Mouse (Mus musculus): ENCODE data around the gene Pla2g12b. TPM values are rescaled to one million over a fixed set of nuclear protein-coding genes. Genes with fewer than 3 reads are reported as not detected.

Pla2g12b gene
- polyA plus RNA-seq, 1 experiment from 2014 or later, result not detected

GRCm38 (mm10) chr10:59459767-59460166 lies 56.3 kb downstream of the Pla2g12b start:
- ATAC-seq (ENCODE audit: low read depth) (no peak), DNase-seq (ENCODE audit: low spot score) (no peak)
- Histone ChIP-seq H3K27me3 (replicated peaks; ENCODE audit: control insufficient read depth, insufficient read depth, low read length) (no peaks in the 10 kb centered on the region), H3K4me3 (ENCODE audit: low read depth, low read length) (no peak overlapping the region), H3K36me3 (ENCODE audit: control insufficient read depth, insufficient read depth, low read length) (0 out of 2 replicates have a peak, but pooled peaks cover 5% of the 10 kb centered on the region), H3K4me1 (ENCODE audit: control insufficient read depth, insufficient read depth, low read length) (no peaks in the 10 kb centered on the region), H3K9ac (ENCODE audit: low read depth, low read length) (no peak overlapping the region), H3K27ac (replicated peaks; ENCODE audit: low read depth, low read length) (no peak overlapping the region), H3K9me3 (ENCODE audit: control insufficient read depth, low read length) (no peaks in the 10 kb centered on the region), H3K4me2 (ENCODE audit: low read depth, low read length) (no peak overlapping the region)
- WGBS, result 88% methylated on average over 12 of the region's 12 CpGs

GRCm38 (mm10) chr10:59462307-59462706 lies 58.8 kb downstream of the Pla2g12b start:
- no peaks in the 10 kb centered on the region; the same call in 1 of the 2 replicates for H3K4me1 ChIP-seq (ENCODE audit: control insufficient read depth, insufficient read depth, low read length)
- H3K27ac ChIP-seq (replicated peaks; ENCODE audit: low read depth, low read length), result peak overlapping the region; percentile 59; the same call in 1 of the 2 replicates
- no peak overlapping the region for H3K4me2 ChIP-seq (ENCODE audit: low read depth, low read length)
- 0 out of 2 replicates have a peak, but pooled peaks have one; percentile 41 for ATAC-seq (ENCODE audit: low read depth)
- DNase-seq (ENCODE audit: low spot score), result peak; percentile 45
- H3K9me3 ChIP-seq (ENCODE audit: control insufficient read depth, low read length), result no peaks in the 10 kb centered on the region
- no peak overlapping the region for H3K9ac ChIP-seq (ENCODE audit: low read depth, low read length)
- no peak overlapping the region for H3K4me3 ChIP-seq (ENCODE audit: low read depth, low read length)
- peaks cover 1% of the 10 kb centered on the region; the same call in 1 of the 2 replicates for H3K36me3 ChIP-seq (ENCODE audit: control insufficient read depth, insufficient read depth, low read length)
- no peaks in the 10 kb centered on the region for H3K27me3 ChIP-seq (replicated peaks; ENCODE audit: control insufficient read depth, insufficient read depth, low read length)
- 65% methylated on average over 6 of the region's 6 CpGs for WGBS

- Histone ChIP-seq H3K27ac (replicated peaks; ENCODE audit: low read depth, low read length) (no peak overlapping the region), H3K36me3 (ENCODE audit: control insufficient read depth, insufficient read depth, low read length) (peaks cover 3% of the 10 kb centered on the region; the same call in 1 of the 2 replicates), H3K4me1 (ENCODE audit: control insufficient read depth, insufficient read depth, low read length) (no peaks in the 10 kb centered on the region; the same call in 1 of the 2 replicates), H3K4me3 (ENCODE audit: low read depth, low read length) (no peak overlapping the region), H3K9me3 (ENCODE audit: control insufficient read depth, low read length) (no peaks in the 10 kb centered on the region), H3K9ac (ENCODE audit: low read depth, low read length) (no peak overlapping the region), H3K4me2 (ENCODE audit: low read depth, low read length) (no peak overlapping the region), H3K27me3 (replicated peaks; ENCODE audit: control insufficient read depth, insufficient read depth, low read length) (no peaks in the 10 kb centered on the region)
- WGBS, result 75% methylated on average over 3 of the region's 3 CpGs
- DNase-seq (ENCODE audit: low spot score) (no peak), ATAC-seq (ENCODE audit: low read depth) (no peak)
These were observed 62.1 kb downstream of the Pla2g12b start for GRCm38 (mm10) chr10:59465546-59465945.

GRCm38 (mm10) chr10:59466626-59467025 lies 63.2 kb downstream of the Pla2g12b start:
- DNase-seq (ENCODE audit: low spot score), result no peak
- H3K27me3 ChIP-seq (replicated peaks; ENCODE audit: control insufficient read depth, insufficient read depth, low read length), result no peaks in the 10 kb centered on the region
- H3K36me3 ChIP-seq (ENCODE audit: control insufficient read depth, insufficient read depth, low read length), result peaks cover 3% of the 10 kb centered on the region; the same call in 1 of the 2 replicates
- no peak overlapping the region for H3K27ac ChIP-seq (replicated peaks; ENCODE audit: low read depth, low read length)
- no peaks in the 10 kb centered on the region for H3K9me3 ChIP-seq (ENCODE audit: control insufficient read depth, low read length)
- H3K4me3 ChIP-seq (ENCODE audit: low read depth, low read length), result no peak overlapping the region
- no peak overlapping the region for H3K4me2 ChIP-seq (ENCODE audit: low read depth, low read length)
- 54% methylated on average over 4 of the region's 4 CpGs for WGBS
- H3K9ac ChIP-seq (ENCODE audit: low read depth, low read length), result no peak overlapping the region
- no peaks in the 10 kb centered on the region; the same call in 1 of the 2 replicates for H3K4me1 ChIP-seq (ENCODE audit: control insufficient read depth, insufficient read depth, low read length)
- ATAC-seq (ENCODE audit: low read depth), result no peak

GRCm38 (mm10) chr10:59467297-59467696 lies 63.8 kb downstream of the Pla2g12b start:
- Histone ChIP-seq H3K9me3 (ENCODE audit: control insufficient read depth, low read length) (no peaks in the 10 kb centered on the region), H3K27ac (replicated peaks; ENCODE audit: low read depth, low read length) (no peak overlapping the region), H3K36me3 (ENCODE audit: control insufficient read depth, insufficient read depth, low read length) (peaks cover 3% of the 10 kb centered on the region; the same call in 1 of the 2 replicates), H3K9ac (ENCODE audit: low read depth, low read length) (no peak overlapping the region), H3K4me3 (ENCODE audit: low read depth, low read length) (no peak overlapping the region), H3K27me3 (replicated peaks; ENCODE audit: control insufficient read depth, insufficient read depth, low read length) (no peaks in the 10 kb centered on the region), H3K4me2 (ENCODE audit: low read depth, low read length) (no peak overlapping the region), H3K4me1 (ENCODE audit: control insufficient read depth, insufficient read depth, low read length) (no peaks in the 10 kb centered on the region; the same call in 1 of the 2 replicates)
- ATAC-seq (ENCODE audit: low read depth) (no peak), DNase-seq (ENCODE audit: low spot score) (no peak)
- WGBS, result 85% methylated on average over 12 of the region's 12 CpGs

GRCm38 (mm10) chr10:59470451-59470850 lies 67.0 kb downstream of the Pla2g12b start:
- DNase-seq (ENCODE audit: low spot score), result no peak
- H3K27me3 ChIP-seq (replicated peaks; ENCODE audit: control insufficient read depth, insufficient read depth, low read length), result no peaks in the 10 kb centered on the region
- H3K4me1 ChIP-seq (ENCODE audit: control insufficient read depth, insufficient read depth, low read length), result no peaks in the 10 kb centered on the region; the same call in 1 of the 2 replicates
- no peaks in the 10 kb centered on the region for H3K9me3 ChIP-seq (ENCODE audit: control insufficient read depth, low read length)
- H3K4me2 ChIP-seq (ENCODE audit: low read depth, low read length), result no peak overlapping the region
- 44% methylated on average over 5 of the region's 5 CpGs for WGBS
- no peak overlapping the region for H3K9ac ChIP-seq (ENCODE audit: low read depth, low read length)
- no peak overlapping the region for H3K27ac ChIP-seq (replicated peaks; ENCODE audit: low read depth, low read length)
- peaks cover 3% of the 10 kb centered on the region; the same call in 1 of the 2 replicates for H3K36me3 ChIP-seq (ENCODE audit: control insufficient read depth, insufficient read depth, low read length)
- ATAC-seq (ENCODE audit: low read depth), result no peak
- H3K4me3 ChIP-seq (ENCODE audit: low read depth, low read length), result no peak overlapping the region

Other genes with a start within 250 kb of the Pla2g12b start
- 40.5 and 47.1 TPM in 2 replicates for gene Sept10, start 181.8 kb upstream of the Pla2g12b start, polyA plus RNA-seq (2014; fragmentation: Nextera tagmentation; extraction: Ambion mirVana)
- gene Sowahc, start 181.7 kb upstream of the Pla2g12b start, polyA plus RNA-seq (2014; fragmentation: Nextera tagmentation; extraction: Ambion mirVana), result 9.1 and 10.0 TPM in 2 replicates
- 120 and 121 TPM in 2 replicates for gene P4ha1, start 80.4 kb upstream of the Pla2g12b start, polyA plus RNA-seq (2014; fragmentation: Nextera tagmentation; extraction: Ambion mirVana)
- 16.1 TPM in 1 of 2 replicates, not detected in the other for gene Gm10273, start 8.0 kb upstream of the Pla2g12b start, polyA plus RNA-seq (2014; fragmentation: Nextera tagmentation; extraction: Ambion mirVana)
- 0.64 and 0.70 TPM in 2 replicates for gene Oit3, start 38.1 kb downstream of the Pla2g12b start, polyA plus RNA-seq (2014; fragmentation: Nextera tagmentation; extraction: Ambion mirVana)
- gene Gm10322, start 212.4 kb downstream of the Pla2g12b start, polyA plus RNA-seq (2014; fragmentation: Nextera tagmentation; extraction: Ambion mirVana), result not detected in 2 replicates
- 47.9 and 48.1 TPM in 2 replicates for gene Mcu, start 213.0 kb downstream of the Pla2g12b start, polyA plus RNA-seq (2014; fragmentation: Nextera tagmentation; extraction: Ambion mirVana)

Data from embryonic facial prominence, embryonic 14.5 days (tissue).